Mouse (Mus musculus) CH12.LX (cell line): ENCODE measurements around the gene Olfr262.

Experiments
- CTCF ChIP-seq, 2 experiments: IDR thresholded peaks in 1 of 2; conservative IDR thresholded peaks in 1 of 2; 2 replicates each; pipeline ENCODE4 v1.5.1; 2011 to 2012; ENCODE audit warnings: low read depth in 2 of 2, low read length in 2 of 2, improper control_type of control experiment in 1 of 2, inconsistent platforms in 1 of 2, mild to moderate bottlenecking in 1 of 2, moderate library complexity in 1 of 2
- E2F4 ChIP-seq: IDR thresholded peaks from 2 replicates; pipeline ENCODE4 v1.6.1; 2011; ENCODE audit warnings: low read depth, low read length, improper control_type of control experiment; ENCODE audit not compliant: insufficient replicate concordance
- EP300 ChIP-seq: IDR thresholded peaks from 2 replicates; pipeline ENCODE4 v1.6.1; 2011; ENCODE audit warnings: low read length, improper control_type of control experiment
- JUND ChIP-seq: conservative IDR thresholded peaks from 2 replicates; pipeline ENCODE4 v1.6.1; 2011; ENCODE audit warnings: low read depth, low read length, improper control_type of control experiment
- MAX ChIP-seq: IDR thresholded peaks from 2 replicates; pipeline ENCODE4 v1.6.1; 2011; ENCODE audit warnings: low read length, improper control_type of control experiment
- MEF2A ChIP-seq: IDR thresholded peaks from 2 replicates; pipeline ENCODE4 v1.6.1; 2014; ENCODE audit warnings: low read depth, mild to moderate bottlenecking, inconsistent platforms, low read length, improper control_type of control experiment, borderline replicate concordance
- POLR2A ChIP-seq: IDR thresholded peaks from 2 replicates; pipeline ENCODE4 v1.6.1; 2011; ENCODE audit warnings: low read depth, mild to moderate bottlenecking, improper control_type of control experiment, low read length
- TCF12 ChIP-seq: IDR thresholded peaks from 2 replicates; pipeline ENCODE4 v1.6.1; 2014; ENCODE audit warnings: low read depth, mild to moderate bottlenecking, inconsistent platforms, low read length, improper control_type of control experiment
- ZC3H11A ChIP-seq: IDR thresholded peaks from 2 replicates; pipeline ENCODE4 v1.6.1; 2012; ENCODE audit warnings: low read depth, mild to moderate bottlenecking, inconsistent platforms, low read length, improper control_type of control experiment
- ZMIZ1 ChIP-seq: IDR thresholded peaks from 2 replicates; pipeline ENCODE4 v1.6.1; 2012; ENCODE audit warnings: low read depth, mild to moderate bottlenecking, inconsistent platforms, low read length, improper control_type of control experiment
- ZNF384 ChIP-seq: IDR thresholded peaks from 2 replicates; pipeline ENCODE4 v1.6.1; 2012; ENCODE audit warnings: low read depth, low read length, improper control_type of control experiment, inconsistent platforms

DNA sequence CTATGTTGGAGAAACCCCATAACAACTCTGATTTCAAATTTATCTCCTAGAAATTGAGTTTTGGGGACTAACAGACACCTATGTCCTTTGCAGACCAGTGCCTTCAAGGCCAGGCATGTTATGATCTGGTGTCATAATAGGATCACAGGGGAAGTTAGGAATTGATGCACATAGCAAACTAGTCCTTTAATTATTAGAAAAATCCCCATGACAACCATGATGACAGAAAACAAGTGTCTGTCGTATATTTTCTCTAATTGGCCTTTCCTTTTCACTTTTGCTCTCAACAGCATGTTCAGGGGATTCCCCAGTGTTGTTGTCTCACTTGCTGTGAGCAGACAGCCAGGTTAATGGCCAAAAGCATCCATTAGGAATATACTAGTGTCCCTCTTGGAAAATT, 19.3 kb upstream of the Olfr262 start, which contains the start of gene Olfr235:
- TF ChIP-seq ZC3H11A (no peak), CTCF (conservative IDR thresholded peaks at IDR 0.05 in 1 of 2, IDR thresholded peaks at IDR 0.05 in 1 of 2; ENCODE audit: low read depth in 2 of 2, low read length in 2 of 2) (no peak), EP300 (no peak), POLR2A (no peak), E2F4 (no peak), MEF2A (no peak), ZNF384 (no peak), JUND (no peak), MAX (no peak), TCF12 (no peak), ZMIZ1 (no peak)
